Mouse (Mus musculus): ENCODE data around the gene Csf1.
A peak's percentile ranks its signal among the peaks of the same experiment; 100 is the strongest.

The Csf1 gene

GRCm38 (mm10) chr3:107704371-107704705 is 55.9 kb downstream of the Csf1 start:
- no peak for DNase-seq (ENCODE audit: low read depth, low spot score)

GRCm38 (mm10) chr3:107703675-107704370 is 56.4 kb downstream of the Csf1 start:
- no peak for DNase-seq (ENCODE audit: low read depth, low spot score)

GRCm38 (mm10) chr3:107701767-107702394 is 58.4 kb downstream of the Csf1 start:
- DNase-seq (ENCODE audit: low read depth, low spot score) = peak; percentile 51

GRCm38 (mm10) chr3:107700625-107701024 is 59.6 kb downstream of the Csf1 start:
- no peak for DNase-seq (ENCODE audit: low read depth, low spot score)

- DNase-seq (ENCODE audit: low read depth, low spot score) = no peak
Observed at GRCm38 (mm10) chr3:107696910-107697309, 63.4 kb downstream of the Csf1 start.

GRCm38 (mm10) chr3:107695948-107696881 is 64.1 kb downstream of the Csf1 start, which contains the start of gene Ahcyl1:
Ahcyl1 (minus strand) TSS chr3:107696560.
- DNase-seq (ENCODE audit: low read depth, low spot score) = peak; percentile 99

GRCm38 (mm10) chr3:107695219-107695947 is 64.9 kb downstream of the Csf1 start:
- DNase-seq (ENCODE audit: low read depth, low spot score) = peak; percentile 49

- no peak for DNase-seq (ENCODE audit: low read depth, low spot score)
Observed at GRCm38 (mm10) chr3:107694256-107694900, 65.9 kb downstream of the Csf1 start.
